Mouse (Mus musculus): ENCODE measurements at regions not wholly inside any gene's neighbourhood (a gene's known extent, or its start where the extent isn't known, plus 50 kb on each side); places are given as distances from the start of the nearest gene placed in this dataset.
"Not testable (repeated sequence)": the region's sequence is repeated elsewhere in the genome, so short reads cannot be mapped to it uniquely, and the experiment has no call there.

- Histone ChIP-seq H3K4me3 (ENCODE audit: low read depth, low read length) (no peak overlapping the region), H3K36me3 (ENCODE audit: control insufficient read depth, insufficient read depth, low read length) (no peaks in the 10 kb centered on the region), H3K4me1 (ENCODE audit: control insufficient read depth, insufficient read depth, low read length) (no peaks in the 10 kb centered on the region), H3K9ac (replicated peaks; ENCODE audit: low read depth, low read length) (no peak overlapping the region), H3K27ac (ENCODE audit: low read length) (no peak overlapping the region), H3K9me3 (ENCODE audit: control insufficient read depth, low read depth, low read length) (no peaks in the 10 kb centered on the region), H3K4me2 (replicated peaks; ENCODE audit: low read depth, low read length) (no peak overlapping the region), H3K27me3 (ENCODE audit: control insufficient read depth, insufficient read depth, low read length) (no peaks in the 10 kb centered on the region)
- WGBS: 71% methylated on average over 3 of the region's 3 CpGs
- ATAC-seq (ENCODE audit: insufficient number of reproducible peaks, insufficient read depth, low FRiP score, low read depth): no peak
Observed at GRCm38 (mm10) chr10:70847341-70847882, 191.6 kb upstream of the Phyhipl start.

- Histone ChIP-seq H3K36me3 (ENCODE audit: control insufficient read depth, insufficient read depth, low read length) (no peaks in the 10 kb centered on the region), H3K9ac (replicated peaks; ENCODE audit: low read depth, low read length) (no peak overlapping the region), H3K4me2 (replicated peaks; ENCODE audit: low read depth, low read length) (no peak overlapping the region), H3K27me3 (ENCODE audit: control insufficient read depth, insufficient read depth, low read length) (no peaks in the 10 kb centered on the region), H3K4me1 (ENCODE audit: control insufficient read depth, insufficient read depth, low read length) (no peaks in the 10 kb centered on the region), H3K9me3 (ENCODE audit: control insufficient read depth, low read depth, low read length) (no peaks in the 10 kb centered on the region), H3K4me3 (ENCODE audit: low read depth, low read length) (no peak overlapping the region), H3K27ac (ENCODE audit: low read length) (no peak overlapping the region)
- 89% methylated on average over 10 of the region's 10 CpGs for WGBS
- no peak for ATAC-seq (ENCODE audit: insufficient number of reproducible peaks, insufficient read depth, low FRiP score, low read depth)
Observed at GRCm38 (mm10) chr10:70846281-70847168, 190.8 kb upstream of the Phyhipl start.

- no peak overlapping the region for H3K9ac ChIP-seq (replicated peaks; ENCODE audit: low read depth, low read length)
- no peak overlapping the region for H3K27ac ChIP-seq (ENCODE audit: low read length)
- H3K36me3 ChIP-seq (ENCODE audit: control insufficient read depth, insufficient read depth, low read length): no peaks in the 10 kb centered on the region
- H3K4me2 ChIP-seq (replicated peaks; ENCODE audit: low read depth, low read length): no peak overlapping the region
- no peaks in the 10 kb centered on the region for H3K4me1 ChIP-seq (ENCODE audit: control insufficient read depth, insufficient read depth, low read length)
- H3K4me3 ChIP-seq (ENCODE audit: low read depth, low read length): no peak overlapping the region
- 61% methylated on average over 2 of the region's 2 CpGs for WGBS
- no peaks in the 10 kb centered on the region for H3K27me3 ChIP-seq (ENCODE audit: control insufficient read depth, insufficient read depth, low read length)
- no peaks in the 10 kb centered on the region for H3K9me3 ChIP-seq (ENCODE audit: control insufficient read depth, low read depth, low read length)
- no peak for ATAC-seq (ENCODE audit: insufficient number of reproducible peaks, insufficient read depth, low FRiP score, low read depth)
Observed at GRCm38 (mm10) chr10:70843848-70844247, 188.1 kb upstream of the Phyhipl start.

- no peaks in the 10 kb centered on the region for H3K36me3 ChIP-seq (ENCODE audit: control insufficient read depth, insufficient read depth, low read length)
- no peaks in the 10 kb centered on the region for H3K4me1 ChIP-seq (ENCODE audit: control insufficient read depth, insufficient read depth, low read length)
- ATAC-seq (ENCODE audit: insufficient number of reproducible peaks, insufficient read depth, low FRiP score, low read depth): no peak
- H3K9me3 ChIP-seq (ENCODE audit: control insufficient read depth, low read depth, low read length): no peaks in the 10 kb centered on the region
- 88% methylated on average over 4 of the region's 4 CpGs for WGBS
- H3K27me3 ChIP-seq (ENCODE audit: control insufficient read depth, insufficient read depth, low read length): no peaks in the 10 kb centered on the region
- H3K4me2 ChIP-seq (replicated peaks; ENCODE audit: low read depth, low read length): no peak overlapping the region
- no peak overlapping the region for H3K27ac ChIP-seq (ENCODE audit: low read length)
- no peak overlapping the region for H3K4me3 ChIP-seq (ENCODE audit: low read depth, low read length)
- no peak overlapping the region for H3K9ac ChIP-seq (replicated peaks; ENCODE audit: low read depth, low read length)
Observed at GRCm38 (mm10) chr10:70842176-70842838, 186.5 kb upstream of the Phyhipl start.

GRCm38 (mm10) chr10:70841179-70841578, 185.4 kb upstream of the Phyhipl start:
- not testable (repeated sequence) for H3K4me1 ChIP-seq (ENCODE audit: control insufficient read depth, insufficient read depth, low read length); H3K9ac ChIP-seq (replicated peaks; ENCODE audit: low read depth, low read length); ATAC-seq (ENCODE audit: insufficient number of reproducible peaks, insufficient read depth, low FRiP score, low read depth); H3K4me2 ChIP-seq (replicated peaks; ENCODE audit: low read depth, low read length); H3K27ac ChIP-seq (ENCODE audit: low read length); H3K36me3 ChIP-seq (ENCODE audit: control insufficient read depth, insufficient read depth, low read length); H3K27me3 ChIP-seq (ENCODE audit: control insufficient read depth, insufficient read depth, low read length); H3K9me3 ChIP-seq (ENCODE audit: control insufficient read depth, low read depth, low read length); H3K4me3 ChIP-seq (ENCODE audit: low read depth, low read length)
- whole genome bisulfite sequencing: 93% methylated on average over 2 of the region's 2 CpGs

- 87% methylated on average over 4 of the region's 4 CpGs for WGBS
- Histone ChIP-seq H3K9me3 (ENCODE audit: control insufficient read depth, low read depth, low read length) (no peaks in the 10 kb centered on the region), H3K9ac (replicated peaks; ENCODE audit: low read depth, low read length) (no peak overlapping the region), H3K4me3 (ENCODE audit: low read depth, low read length) (no peak overlapping the region), H3K27me3 (ENCODE audit: control insufficient read depth, insufficient read depth, low read length) (no peaks in the 10 kb centered on the region), H3K27ac (ENCODE audit: low read length) (no peak overlapping the region), H3K4me2 (replicated peaks; ENCODE audit: low read depth, low read length) (no peak overlapping the region), H3K4me1 (ENCODE audit: control insufficient read depth, insufficient read depth, low read length) (no peaks in the 10 kb centered on the region), H3K36me3 (ENCODE audit: control insufficient read depth, insufficient read depth, low read length) (no peaks in the 10 kb centered on the region)
- no peak for ATAC-seq (ENCODE audit: insufficient number of reproducible peaks, insufficient read depth, low FRiP score, low read depth)
Observed at GRCm38 (mm10) chr10:70838147-70838546, 182.4 kb upstream of the Phyhipl start.

GRCm38 (mm10) chr10:70837326-70837725, 181.6 kb upstream of the Phyhipl start:
- Histone ChIP-seq H3K27me3 (ENCODE audit: control insufficient read depth, insufficient read depth, low read length) (no peaks in the 10 kb centered on the region), H3K9ac (replicated peaks; ENCODE audit: low read depth, low read length) (no peak overlapping the region), H3K4me1 (ENCODE audit: control insufficient read depth, insufficient read depth, low read length) (no peaks in the 10 kb centered on the region), H3K4me3 (ENCODE audit: low read depth, low read length) (no peak overlapping the region), H3K27ac (ENCODE audit: low read length) (no peak overlapping the region), H3K36me3 (ENCODE audit: control insufficient read depth, insufficient read depth, low read length) (no peaks in the 10 kb centered on the region), H3K4me2 (replicated peaks; ENCODE audit: low read depth, low read length) (no peak overlapping the region), H3K9me3 (ENCODE audit: control insufficient read depth, low read depth, low read length) (no peaks in the 10 kb centered on the region)
- no peak for ATAC-seq (ENCODE audit: insufficient number of reproducible peaks, insufficient read depth, low FRiP score, low read depth)
- WGBS: 83% methylated on average over 6 of the region's 6 CpGs

GRCm38 (mm10) chr10:70832616-70833015, 176.9 kb upstream of the Phyhipl start:
- H3K9ac ChIP-seq (replicated peaks; ENCODE audit: low read depth, low read length): no peak overlapping the region
- H3K9me3 ChIP-seq (ENCODE audit: control insufficient read depth, low read depth, low read length): no peaks in the 10 kb centered on the region
- H3K27ac ChIP-seq (ENCODE audit: low read length): no peak overlapping the region
- no peaks in the 10 kb centered on the region for H3K27me3 ChIP-seq (ENCODE audit: control insufficient read depth, insufficient read depth, low read length)
- no peaks in the 10 kb centered on the region for H3K36me3 ChIP-seq (ENCODE audit: control insufficient read depth, insufficient read depth, low read length)
- no peak overlapping the region for H3K4me2 ChIP-seq (replicated peaks; ENCODE audit: low read depth, low read length)
- no peak for ATAC-seq (ENCODE audit: insufficient number of reproducible peaks, insufficient read depth, low FRiP score, low read depth)
- no peak overlapping the region for H3K4me3 ChIP-seq (ENCODE audit: low read depth, low read length)
- H3K4me1 ChIP-seq (ENCODE audit: control insufficient read depth, insufficient read depth, low read length): no peaks in the 10 kb centered on the region
- 39% methylated on average over 4 of the region's 4 CpGs for WGBS

All from stomach, embryonic 14.5 days (tissue).